Mouse (Mus musculus): ENCODE measurements around the gene Cntrob. TPM values are rescaled to one million over a fixed set of nuclear protein-coding genes. Genes with fewer than 3 reads are reported as not detected.

Gene Cntrob
- polyA plus RNA-seq, 1 experiment from 2014 or later = 5.6 TPM

- Histone ChIP-seq H3K4me1 (ENCODE audit: insufficient read depth) (peaks cover 51% of the 10 kb centered on the region), H3K4me3 (ENCODE audit: low read depth, low read length) (peak within 1 kb of the TSS; percentile 83), H3K9me3 (ENCODE audit: low read length) (no peaks in the 10 kb centered on the region), H3K27me3 (ENCODE audit: insufficient read depth, low read length) (peaks cover 20% of the 10 kb centered on the region), H3K27ac (ENCODE audit: low read depth) (peak within 1 kb of the TSS; percentile 91), H3K9ac (replicated peaks) (peak within 1 kb of the TSS; percentile 92), H3K4me2 (ENCODE audit: low read depth, low read length) (peak within 1 kb of the TSS; percentile 87), H3K36me3 (replicated peaks; ENCODE audit: insufficient read depth, low read length) (no peaks in the 10 kb centered on the region)
- DNase-seq (no peak), ATAC-seq (no peak)
- WGBS (ENCODE audit: insufficient replicate concordance) = 6% methylated on average over 24 of the region's 34 CpGs
- TF ChIP-seq CTCF (IDR thresholded peaks at IDR 0.05; ENCODE audit: low read depth) (no peak), EP300 (IDR thresholded peaks at IDR 0.05; ENCODE audit: low read depth) (no peak)
Observed at GRCm38 (mm10) chr11:69369215-69369989, 45.8 kb upstream of the Cntrob start, which contains the start of gene Chd3. Chd3 (minus strand) TSS chr11:69369406.

GRCm38 (mm10) chr11:69368356-69369214, 45.0 kb upstream of the Cntrob start:
- peak; percentile 63 for DNase-seq
- peak; percentile 11; the same call in 1 of the 2 replicates for ATAC-seq
- H3K4me3 ChIP-seq (ENCODE audit: low read depth, low read length) = peak overlapping the region; percentile 83
- H3K9ac ChIP-seq (replicated peaks) = peak overlapping the region; percentile 92
- H3K9me3 ChIP-seq (ENCODE audit: low read length) = no peaks in the 10 kb centered on the region
- H3K4me1 ChIP-seq (ENCODE audit: insufficient read depth) = peaks cover 52% of the 10 kb centered on the region
- H3K36me3 ChIP-seq (replicated peaks; ENCODE audit: insufficient read depth, low read length) = no peaks in the 10 kb centered on the region
- H3K4me2 ChIP-seq (ENCODE audit: low read depth, low read length) = peak overlapping the region; percentile 87
- peak overlapping the region; percentile 91 for H3K27ac ChIP-seq (ENCODE audit: low read depth)
- peaks cover 20% of the 10 kb centered on the region for H3K27me3 ChIP-seq (ENCODE audit: insufficient read depth, low read length)
- no peak for TF ChIP-seq EP300 (IDR thresholded peaks at IDR 0.05; ENCODE audit: low read depth)
- no peak for TF ChIP-seq CTCF (IDR thresholded peaks at IDR 0.05; ENCODE audit: low read depth)
- under 1% methylated on average over 39 of the region's 106 CpGs for WGBS (ENCODE audit: insufficient replicate concordance)

GRCm38 (mm10) chr11:69367616-69368355, 44.2 kb upstream of the Cntrob start:
- H3K27ac ChIP-seq (ENCODE audit: low read depth) = peak overlapping the region; percentile 91
- H3K9me3 ChIP-seq (ENCODE audit: low read length) = no peaks in the 10 kb centered on the region
- peak overlapping the region; percentile 83 for H3K4me3 ChIP-seq (ENCODE audit: low read depth, low read length)
- 2% methylated on average over 22 of the region's 22 CpGs for WGBS (ENCODE audit: insufficient replicate concordance)
- peak; percentile 49 for DNase-seq
- TF ChIP-seq CTCF (IDR thresholded peaks at IDR 0.05; ENCODE audit: low read depth) (no peak), EP300 (IDR thresholded peaks at IDR 0.05; ENCODE audit: low read depth) (no peak)
- no peak for ATAC-seq
- peak overlapping the region; percentile 92 for H3K9ac ChIP-seq (replicated peaks)
- no peaks in the 10 kb centered on the region for H3K36me3 ChIP-seq (replicated peaks; ENCODE audit: insufficient read depth, low read length)
- H3K4me1 ChIP-seq (ENCODE audit: insufficient read depth) = peaks cover 48% of the 10 kb centered on the region
- peaks cover 20% of the 10 kb centered on the region for H3K27me3 ChIP-seq (ENCODE audit: insufficient read depth, low read length)
- H3K4me2 ChIP-seq (ENCODE audit: low read depth, low read length) = peak overlapping the region; percentile 87

GRCm38 (mm10) chr11:69366855-69367615, 43.5 kb upstream of the Cntrob start:
- under 1% methylated on average over 22 of the region's 22 CpGs for WGBS (ENCODE audit: insufficient replicate concordance)
- H3K27me3 ChIP-seq (ENCODE audit: insufficient read depth, low read length) = peaks cover 20% of the 10 kb centered on the region
- peak overlapping the region; percentile 87 for H3K4me2 ChIP-seq (ENCODE audit: low read depth, low read length)
- H3K36me3 ChIP-seq (replicated peaks; ENCODE audit: insufficient read depth, low read length) = no peaks in the 10 kb centered on the region
- H3K4me1 ChIP-seq (ENCODE audit: insufficient read depth) = peaks cover 43% of the 10 kb centered on the region
- no peak for DNase-seq
- TF ChIP-seq CTCF (IDR thresholded peaks at IDR 0.05; ENCODE audit: low read depth) (no peak), EP300 (IDR thresholded peaks at IDR 0.05; ENCODE audit: low read depth) (no peak)
- ATAC-seq = no peak
- H3K4me3 ChIP-seq (ENCODE audit: low read depth, low read length) = peak overlapping the region; percentile 83
- H3K9me3 ChIP-seq (ENCODE audit: low read length) = no peaks in the 10 kb centered on the region
- peak overlapping the region; percentile 92 for H3K9ac ChIP-seq (replicated peaks)
- peak overlapping the region; percentile 91 for H3K27ac ChIP-seq (ENCODE audit: low read depth)

GRCm38 (mm10) chr11:69366157-69366854, 42.7 kb upstream of the Cntrob start:
- Histone ChIP-seq H3K4me1 (ENCODE audit: insufficient read depth) (peaks cover 43% of the 10 kb centered on the region), H3K36me3 (replicated peaks; ENCODE audit: insufficient read depth, low read length) (peaks cover 7% of the 10 kb centered on the region; the same call in 1 of the 2 replicates), H3K4me3 (ENCODE audit: low read depth, low read length) (peak overlapping the region; percentile 83), H3K27ac (ENCODE audit: low read depth) (peak overlapping the region; percentile 91), H3K4me2 (ENCODE audit: low read depth, low read length) (peak overlapping the region; percentile 87), H3K27me3 (ENCODE audit: insufficient read depth, low read length) (peaks cover 20% of the 10 kb centered on the region), H3K9me3 (ENCODE audit: low read length) (no peaks in the 10 kb centered on the region), H3K9ac (replicated peaks) (peak overlapping the region; percentile 92)
- under 1% methylated on average over 26 of the region's 26 CpGs for WGBS (ENCODE audit: insufficient replicate concordance)
- peak; percentile 89 for DNase-seq
- no peak for TF ChIP-seq CTCF (IDR thresholded peaks at IDR 0.05; ENCODE audit: low read depth)
- peak; percentile 48 for ATAC-seq

Data from liver, postnatal 0 days (tissue).